Mouse (Mus musculus): ENCODE results near the gene Wdr83os.
"Not testable (repeated sequence)": the region's sequence is repeated elsewhere in the genome, so short reads cannot be mapped to it uniquely, and the experiment has no call there.

Gene Wdr83os

DNA sequence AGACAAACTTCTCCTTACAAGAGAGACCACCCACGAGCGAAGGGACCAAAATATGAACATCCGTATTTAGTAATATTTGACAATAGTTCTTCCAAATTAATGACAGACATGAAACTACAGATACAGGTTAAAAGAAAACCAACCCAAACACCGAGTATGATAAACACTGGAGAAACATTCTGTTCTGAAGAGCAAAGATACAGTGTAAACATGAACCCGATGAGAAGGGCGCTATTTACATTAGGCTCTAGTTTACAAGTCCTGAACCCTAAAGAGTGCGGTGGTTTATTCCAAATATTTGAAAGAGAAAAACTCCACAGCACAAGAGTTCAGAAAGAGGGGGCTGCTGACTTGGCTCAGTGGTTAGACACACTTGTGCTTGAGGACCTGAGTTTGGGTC lies 36.4 kb downstream of the Wdr83os start:
- DNase-seq (ENCODE audit: low read depth, low spot score), result no peak

GRCm38 (mm10) chr8:85119052-85119981 lies 38.8 kb downstream of the Wdr83os start:
- DNase-seq (ENCODE audit: low read depth, low spot score), result peak; percentile 61

GRCm38 (mm10) chr8:85120251-85120650 lies 39.7 kb downstream of the Wdr83os start:
- not testable (repeated sequence) for DNase-seq (ENCODE audit: low read depth, low spot score)

DNA sequence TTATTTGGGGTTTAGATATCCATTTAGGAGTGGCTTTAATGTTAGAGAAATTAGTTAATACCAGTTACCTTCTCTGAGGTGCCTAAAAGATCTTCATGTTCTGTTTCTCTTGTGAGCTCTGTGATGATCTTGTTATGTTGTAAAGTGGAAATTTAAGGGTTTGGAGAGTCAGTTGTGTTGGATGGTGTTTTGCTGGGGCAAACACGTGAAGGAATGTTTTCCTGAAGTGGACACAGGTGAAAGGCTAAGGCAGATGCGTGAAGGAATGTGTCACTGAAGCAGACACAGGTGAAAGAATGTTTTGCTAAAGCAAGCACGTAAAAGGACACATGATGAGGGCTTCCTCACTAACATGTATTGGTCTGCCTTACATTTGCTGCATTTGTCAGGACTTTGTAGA lies 42.5 kb downstream of the Wdr83os start, which contains the start of gene Zfp791:
Zfp791 (minus strand) TSS at position 101 of the 400 bp plus-strand sequence.
- DNase-seq (ENCODE audit: low read depth, low spot score), result no peak

- no peak for DNase-seq (ENCODE audit: low read depth, low spot score)
These were observed 43.2 kb downstream of the Wdr83os start for GRCm38 (mm10) chr8:85123691-85124090.

Measured in retina, postnatal 7 days (tissue).